Mouse (Mus musculus) stomach, embryonic 16.5 days (tissue): ENCODE measurements at regions not wholly inside any gene's neighbourhood (a gene's known extent, or its start where the extent isn't known, plus 50 kb on each side); places are given as distances from the start of the nearest gene placed in this dataset.
"Not testable (repeated sequence)": the region's sequence is repeated elsewhere in the genome, so short reads cannot be mapped to it uniquely, and the experiment has no call there.

Experiments
- ATAC-seq: fragments of 200-750 bp; cut with Nextera tagmentation; 2 replicates; pipeline ENCODE4 v1.8.0; 2017; ENCODE audit warnings: moderate number of reproducible peaks, moderate TSS enrichment; ENCODE audit not compliant: insufficient read depth, low FRiP score
- H3K27ac ChIP-seq: fragments of 300-500 bp; sonication (generic); 2 replicates; pipeline ENCODE4 v1.5.1; 2014; ENCODE audit warnings: low read length
- H3K27me3 ChIP-seq: fragments of 300-500 bp; sonication (generic); 2 replicates; pipeline ENCODE4 v1.6.1; 2014; ENCODE audit warnings: low read length, control low read depth, mixed read lengths; ENCODE audit not compliant: control insufficient read depth, insufficient read depth
- H3K36me3 ChIP-seq: fragments of 300-500 bp; sonication (generic); 2 replicates; pipeline ENCODE4 v1.6.1; 2014; ENCODE audit warnings: low read length; ENCODE audit not compliant: control insufficient read depth, insufficient read depth
- H3K4me1 ChIP-seq: fragments of 300-500 bp; sonication (generic); 2 replicates; pipeline ENCODE4 v1.6.1; 2014; ENCODE audit warnings: low read length, control low read depth, mixed read lengths; ENCODE audit not compliant: control insufficient read depth, insufficient read depth
- H3K4me2 ChIP-seq: fragments of 300-500 bp; sonication (generic); 2 replicates; pipeline ENCODE4 v1.6.1; 2014; ENCODE audit warnings: low read depth, low read length, mixed read lengths
- H3K4me3 ChIP-seq: fragments of 300-500 bp; sonication (generic); replicated peaks from 2 replicates; pipeline ENCODE4 v1.5.1; 2014; ENCODE audit warnings: mild to moderate bottlenecking, low read length
- H3K9ac ChIP-seq: fragments of 300-500 bp; sonication (generic); 2 replicates; pipeline ENCODE4 v1.6.1; 2014; ENCODE audit warnings: low read length
- H3K9me3 ChIP-seq: fragments of 300-500 bp; sonication (generic); replicated peaks from 2 replicates; pipeline ENCODE4 v1.6.1; 2016; ENCODE audit warnings: low read length, control low read depth; ENCODE audit not compliant: control insufficient read depth
- WGBS: fragments of 180-500 bp; shearing (Covaris S2); extraction: QIAGEN DNeasy Blood & Tissue Kit; methylation state at CpG from one replicate; pipeline ENCODE4 v1.1.7; 2014; 5-methylcytosine and 5-hydroxymethylcytosine counted together

GRCm38 (mm10) chr6:37748296-37748980 is 122.2 kb upstream of the Trim24 start:
- Histone ChIP-seq H3K4me3 (no peak overlapping the region), H3K9me3 (peaks cover 4% of the 10 kb centered on the region), H3K27ac (no peak overlapping the region), H3K9ac (no peak overlapping the region), H3K27me3 (no peaks in the 10 kb centered on the region), H3K36me3 (no peaks in the 10 kb centered on the region), H3K4me1 (peaks cover 5% of the 10 kb centered on the region; the same call in 1 of the 2 replicates), H3K4me2 (no peak overlapping the region)
- ATAC-seq = no peak
- 77% methylated on average over 8 of the region's 8 CpGs for WGBS

- no peaks in the 10 kb centered on the region for H3K27me3 ChIP-seq
- no peak overlapping the region for H3K4me2 ChIP-seq
- WGBS = 80% methylated on average over 5 of the region's 5 CpGs
- peaks cover 5% of the 10 kb centered on the region; the same call in 1 of the 2 replicates for H3K4me1 ChIP-seq
- H3K4me3 ChIP-seq = no peak overlapping the region
- no peak for ATAC-seq
- peaks cover 4% of the 10 kb centered on the region for H3K9me3 ChIP-seq
- H3K9ac ChIP-seq = no peak overlapping the region
- H3K36me3 ChIP-seq = no peaks in the 10 kb centered on the region
- no peak overlapping the region for H3K27ac ChIP-seq
Measured at GRCm38 (mm10) chr6:37749016-37749415, 121.6 kb upstream of the Trim24 start.

- H3K27me3 ChIP-seq = no peaks in the 10 kb centered on the region
- H3K27ac ChIP-seq = no peak overlapping the region
- no peak for ATAC-seq
- H3K4me1 ChIP-seq = peaks cover under 1% of the 10 kb centered on the region; the same call in 1 of the 2 replicates
- H3K4me2 ChIP-seq = no peak overlapping the region
- no peak overlapping the region for H3K4me3 ChIP-seq
- 85% methylated on average over 3 of the region's 3 CpGs for WGBS
- no peaks in the 10 kb centered on the region for H3K36me3 ChIP-seq
- H3K9me3 ChIP-seq = peaks cover 4% of the 10 kb centered on the region
- H3K9ac ChIP-seq = no peak overlapping the region
Measured at GRCm38 (mm10) chr6:37750271-37750670, 120.3 kb upstream of the Trim24 start.

GRCm38 (mm10) chr6:37751701-37752100 is 118.9 kb upstream of the Trim24 start:
- no peaks in the 10 kb centered on the region for H3K27me3 ChIP-seq
- no peak overlapping the region for H3K4me3 ChIP-seq
- ATAC-seq = no peak
- no peak overlapping the region for H3K9ac ChIP-seq
- H3K4me1 ChIP-seq = no peaks in the 10 kb centered on the region
- no peaks in the 10 kb centered on the region for H3K36me3 ChIP-seq
- no peak overlapping the region for H3K27ac ChIP-seq
- H3K9me3 ChIP-seq = peaks cover 4% of the 10 kb centered on the region
- H3K4me2 ChIP-seq = no peak overlapping the region

- not testable (repeated sequence) for H3K27me3 ChIP-seq, H3K27ac ChIP-seq, H3K36me3 ChIP-seq, ATAC-seq, H3K9ac ChIP-seq, H3K4me1 ChIP-seq, H3K4me2 ChIP-seq, H3K4me3 ChIP-seq, H3K9me3 ChIP-seq
- 99% methylated on average over 3 of the region's 5 CpGs for WGBS
Measured at GRCm38 (mm10) chr6:37761003-37761402, 109.6 kb upstream of the Trim24 start.

DNA sequence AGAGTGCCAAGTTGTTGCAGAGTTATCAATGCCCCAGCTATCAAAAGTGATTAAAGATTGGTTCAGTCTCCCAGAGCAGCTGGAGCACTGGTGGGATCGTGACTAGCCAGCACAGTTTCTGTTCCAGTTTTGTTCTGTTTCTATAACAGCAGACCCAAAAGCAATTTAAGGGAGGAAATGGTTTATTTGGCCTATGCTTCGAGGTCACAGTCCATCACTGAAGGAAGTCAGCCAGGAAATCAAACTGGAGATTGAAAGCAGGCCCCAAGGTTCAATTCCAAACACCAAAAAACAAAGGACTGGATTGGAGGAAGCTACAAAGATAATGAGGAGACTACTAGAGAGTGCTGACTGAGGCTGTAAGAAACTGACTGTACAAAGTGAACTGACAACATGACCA is 107.6 kb upstream of the Trim24 start:
- WGBS = 47% methylated on average over 2 of the region's 2 CpGs
- H3K4me1 ChIP-seq = no peaks in the 10 kb centered on the region
- H3K4me3 ChIP-seq = no peak overlapping the region
- H3K9me3 ChIP-seq = no peaks in the 10 kb centered on the region; the same call in 1 of the 2 replicates
- no peak overlapping the region for H3K27ac ChIP-seq
- H3K27me3 ChIP-seq = no peaks in the 10 kb centered on the region
- no peak for ATAC-seq
- no peak overlapping the region for H3K4me2 ChIP-seq
- H3K36me3 ChIP-seq = no peaks in the 10 kb centered on the region
- H3K9ac ChIP-seq = no peak overlapping the region

DNA sequence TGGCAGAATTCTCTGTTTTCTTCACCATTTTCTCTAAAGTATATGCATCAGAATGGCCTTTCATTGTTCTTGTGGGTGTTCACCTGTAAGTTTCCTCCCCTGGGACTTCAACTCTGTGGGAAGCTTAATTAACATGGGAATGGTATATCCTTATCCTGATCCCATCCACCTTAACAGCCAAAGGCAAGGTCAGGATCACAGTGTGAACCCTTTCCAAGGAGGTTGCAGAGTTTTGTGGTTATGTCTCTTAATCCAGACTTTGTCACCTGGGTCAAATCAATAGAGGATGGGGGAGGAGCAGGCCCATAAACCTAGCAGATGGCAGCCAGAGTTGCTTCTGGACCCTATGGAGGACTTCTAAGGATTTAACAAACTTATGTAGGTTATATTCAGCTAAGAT is 102.9 kb upstream of the Trim24 start:
- Histone ChIP-seq H3K4me2 (no peak overlapping the region), H3K4me3 (no peak overlapping the region)

GRCm38 (mm10) chr6:37773294-37773693 is 97.3 kb upstream of the Trim24 start:
- Histone ChIP-seq H3K9me3 (0 out of 2 replicates have a peak, but pooled peaks cover 7% of the 10 kb centered on the region), H3K4me2 (no peak overlapping the region), H3K4me1 (no peaks in the 10 kb centered on the region), H3K27me3 (no peaks in the 10 kb centered on the region), H3K27ac (no peak overlapping the region), H3K4me3 (no peak overlapping the region), H3K36me3 (no peaks in the 10 kb centered on the region), H3K9ac (no peak overlapping the region)
- ATAC-seq = no peak

More for the DNA sequence above, 102.9 kb upstream of the Trim24 start:
- H3K9me3 ChIP-seq = peaks cover under 1% of the 10 kb centered on the region; the same call in 1 of the 2 replicates
- H3K9ac ChIP-seq = no peak overlapping the region
- H3K4me1 ChIP-seq = no peaks in the 10 kb centered on the region
- no peaks in the 10 kb centered on the region for H3K36me3 ChIP-seq
- H3K27ac ChIP-seq = no peak overlapping the region
- no peaks in the 10 kb centered on the region for H3K27me3 ChIP-seq
- ATAC-seq = no peak

GRCm38 (mm10) chr6:37775151-37775550 is 95.5 kb upstream of the Trim24 start:
- Histone ChIP-seq H3K36me3 (no peaks in the 10 kb centered on the region), H3K4me3 (no peak overlapping the region), H3K9ac (no peak overlapping the region), H3K9me3 (0 out of 2 replicates have a peak, but pooled peaks cover 7% of the 10 kb centered on the region), H3K4me1 (no peaks in the 10 kb centered on the region), H3K27me3 (no peaks in the 10 kb centered on the region), H3K27ac (no peak overlapping the region), H3K4me2 (no peak overlapping the region)
- ATAC-seq = no peak
